Mouse (Mus musculus) forebrain, embryonic 16.5 days (tissue): ENCODE data around the gene Pigt. TPM values are rescaled to one million over a fixed set of nuclear protein-coding genes. Genes with fewer than 3 reads are reported as not detected.

Source experiments
- ATAC-seq: fragments of 200-750 bp; cut with Nextera tagmentation; 2 replicates; pipeline ENCODE4 v1.8.0; 2017; ENCODE audit warnings: mild to moderate bottlenecking, moderate library complexity
- H3K27ac ChIP-seq: fragments of 300-500 bp; sonication (generic); 2 replicates; pipeline ENCODE4 v1.5.1; 2014; ENCODE audit warnings: low read length, control low read depth
- H3K27me3 ChIP-seq: fragments of 300-500 bp; sonication (generic); replicated peaks from 2 replicates; pipeline ENCODE4 v1.6.1; 2014; ENCODE audit warnings: low read length; ENCODE audit not compliant: control insufficient read depth, insufficient read depth
- H3K36me3 ChIP-seq: fragments of 300-500 bp; sonication (generic); 2 replicates; pipeline ENCODE4 v1.6.1; 2014; ENCODE audit not compliant: control insufficient read depth, insufficient read depth
- H3K4me1 ChIP-seq: fragments of 300-500 bp; sonication (generic); replicated peaks from 2 replicates; pipeline ENCODE4 v1.6.1; 2014; ENCODE audit warnings: low read length; ENCODE audit not compliant: control insufficient read depth, insufficient read depth
- H3K4me2 ChIP-seq: fragments of 300-500 bp; sonication (generic); 2 replicates; pipeline ENCODE4 v1.6.1; 2014; ENCODE audit warnings: mild to moderate bottlenecking, low read length, control low read depth
- H3K4me3 ChIP-seq: fragments of 300-500 bp; sonication (generic); replicated peaks from 2 replicates; pipeline ENCODE4 v1.5.1; 2014; ENCODE audit warnings: mild to moderate bottlenecking, low read length, control low read depth
- H3K9ac ChIP-seq: fragments of 300-500 bp; sonication (generic); replicated peaks from 2 replicates; pipeline ENCODE4 v1.6.1; 2014; ENCODE audit warnings: low read depth, low read length, control low read depth
- H3K9me3 ChIP-seq: fragments of 300-500 bp; sonication (generic); 2 replicates; pipeline ENCODE4 v1.6.1; 2016; ENCODE audit warnings: low read length; ENCODE audit not compliant: control insufficient read depth
- WGBS: fragments of 180-500 bp; shearing (Covaris S2); extraction: QIAGEN DNeasy Blood & Tissue Kit; methylation state at CpG from one replicate; pipeline ENCODE4 v1.1.7; 2014; 5-methylcytosine and 5-hydroxymethylcytosine counted together
- polyA plus RNA-seq: library from polyadenylated mRNA; unstranded; fragments of >200 nt; fragmentation: Nextera tagmentation; extraction: Ambion mirVana; gene quantifications from 2 replicates; pipeline ENCODE4 v1.2.1, GENCODE M21; 2015

Gene Pigt
- polyA plus RNA-seq, 1 experiment from 2014 or later = 68.3 TPM

DNA sequence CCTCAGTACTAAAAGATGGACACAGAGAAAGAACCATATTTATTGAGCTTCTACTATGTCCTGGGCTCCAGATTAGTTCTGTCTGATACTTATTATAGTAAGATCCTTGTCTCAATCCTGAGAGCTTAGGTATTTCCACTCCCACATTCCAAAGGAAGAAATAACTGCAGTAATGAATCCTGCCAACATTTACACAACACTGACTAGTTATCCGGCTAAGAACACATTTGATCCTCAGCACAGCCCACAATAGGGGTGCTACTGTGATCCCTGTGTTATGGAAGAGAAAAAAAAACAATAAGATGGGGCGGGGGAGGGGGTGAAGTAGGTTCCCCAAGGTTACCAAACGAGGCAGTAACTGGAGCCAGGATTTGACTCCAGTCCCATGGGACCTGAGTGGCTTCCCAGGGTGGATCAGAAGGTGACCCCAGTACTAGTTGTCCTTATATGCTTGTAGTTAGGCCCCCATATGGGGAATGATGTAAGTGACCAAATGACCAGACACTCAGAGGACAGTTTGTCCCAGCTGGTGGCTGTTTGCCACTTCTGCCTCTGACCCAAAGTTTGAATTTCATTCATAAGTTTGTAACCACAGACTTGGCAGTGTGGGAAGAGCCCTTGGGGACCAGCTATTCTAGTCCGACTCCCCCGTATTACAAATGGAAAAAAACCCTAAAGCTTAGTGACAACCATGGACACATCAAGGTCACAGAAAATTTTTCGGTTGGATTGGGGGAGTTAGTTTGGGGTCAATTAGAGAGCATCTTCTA lies 41.7 kb upstream of the Pigt start:
- no peaks in the 10 kb centered on the region for H3K4me1 ChIP-seq
- H3K27ac ChIP-seq = no peak overlapping the region
- H3K4me2 ChIP-seq = no peak overlapping the region
- H3K27me3 ChIP-seq = no peaks in the 10 kb centered on the region
- no peak for ATAC-seq
- no peak overlapping the region for H3K9ac ChIP-seq
- no peaks in the 10 kb centered on the region for H3K9me3 ChIP-seq
- H3K36me3 ChIP-seq = no peaks in the 10 kb centered on the region
- no peak overlapping the region for H3K4me3 ChIP-seq
- WGBS = 75% methylated on average over 6 of the region's 6 CpGs

DNA sequence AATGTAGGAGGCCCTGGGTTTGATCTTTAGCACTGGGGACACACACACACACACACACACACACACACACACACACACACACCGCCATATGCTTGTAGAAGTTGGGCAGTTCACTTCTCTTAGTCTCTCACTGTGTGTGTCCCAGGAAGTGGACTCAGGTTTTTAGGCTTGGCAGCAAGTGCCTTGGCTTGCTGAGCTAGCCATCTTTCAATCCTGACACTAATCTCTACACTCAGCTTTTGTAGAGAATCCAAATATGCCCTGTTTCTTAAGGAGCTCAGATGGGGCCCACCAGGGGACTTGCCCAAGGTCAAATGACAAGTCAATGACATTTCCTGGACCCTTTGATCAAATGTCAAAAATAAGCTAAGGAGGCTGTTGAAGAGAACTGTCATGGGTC lies 40.9 kb upstream of the Pigt start:
- H3K4me2 ChIP-seq = no peak overlapping the region
- H3K27me3 ChIP-seq = no peaks in the 10 kb centered on the region
- no peak overlapping the region for H3K9ac ChIP-seq

DNA sequence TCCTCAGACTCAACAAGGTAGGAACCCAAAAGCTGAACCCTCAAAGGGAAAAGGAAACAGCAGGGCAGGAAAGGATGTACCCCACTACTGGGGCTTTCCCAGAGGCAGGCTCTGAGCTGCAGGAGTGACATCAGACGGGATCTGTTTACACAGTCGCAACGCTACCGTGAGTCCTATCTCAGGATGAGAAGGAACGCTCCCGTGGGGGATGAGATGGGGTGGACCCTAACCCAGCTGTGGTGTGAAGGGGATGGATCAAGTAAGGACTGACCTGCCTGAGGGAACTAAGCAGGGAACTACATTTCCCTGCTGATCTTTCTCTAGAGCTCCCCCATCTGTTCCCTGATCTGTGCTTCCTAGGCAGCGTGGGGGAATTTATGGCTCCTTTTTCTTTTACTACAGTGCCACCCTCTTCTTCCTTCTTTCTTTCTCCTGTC lies 40.4 kb upstream of the Pigt start, which contains the start of gene Sys1:
Gene Sys1, plus strand, starts transcription at position 101 of the 437 bp plus-strand sequence.
- Histone ChIP-seq H3K4me2 (peak within 1 kb of the TSS; percentile 23; the same call in 1 of the 2 replicates), H3K4me3 (no peak within 1 kb of the TSS), H3K27ac (no peak within 1 kb of the TSS), H3K27me3 (no peaks in the 10 kb centered on the region), H3K4me1 (peaks cover 4% of the 10 kb centered on the region), H3K9ac (no peak within 1 kb of the TSS; the same call in 1 of the 2 replicates), H3K9me3 (no peaks in the 10 kb centered on the region), H3K36me3 (no peaks in the 10 kb centered on the region)
- WGBS = under 1% methylated on average over 7 of the region's 7 CpGs
- no peak for ATAC-seq

More for the DNA sequence above, 40.9 kb upstream of the Pigt start:
- Histone ChIP-seq H3K4me1 (no peaks in the 10 kb centered on the region; the same call in 1 of the 2 replicates), H3K36me3 (no peaks in the 10 kb centered on the region), H3K9me3 (no peaks in the 10 kb centered on the region), H3K4me3 (no peak overlapping the region), H3K27ac (no peak overlapping the region)
- no peak for ATAC-seq
- 86% methylated on average over 1 of the region's 1 CpGs for WGBS

DNA sequence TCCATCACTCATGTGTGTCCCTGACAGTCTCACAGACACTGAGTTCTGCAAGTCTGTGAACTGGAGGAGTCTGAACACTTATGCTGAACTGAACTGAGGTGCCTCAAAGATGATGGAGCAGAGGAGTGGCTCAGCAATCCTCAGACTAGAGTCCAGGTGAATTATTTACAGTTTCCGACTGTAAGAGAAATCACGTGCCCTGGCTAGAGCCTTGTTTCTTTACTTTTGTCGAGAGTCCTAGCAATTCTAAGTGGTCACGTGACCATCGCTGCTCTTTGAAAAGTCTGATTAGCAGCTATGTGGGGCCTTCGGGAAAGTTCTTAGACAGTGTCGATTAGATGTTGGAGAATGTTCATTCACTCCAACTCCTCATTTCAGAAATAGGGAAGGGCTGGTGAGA lies 39.4 kb upstream of the Pigt start:
- Histone ChIP-seq H3K4me1 (peaks cover 13% of the 10 kb centered on the region), H3K9me3 (no peaks in the 10 kb centered on the region), H3K27ac (no peak overlapping the region), H3K4me3 (no peak overlapping the region), H3K4me2 (no peak overlapping the region), H3K27me3 (no peaks in the 10 kb centered on the region), H3K36me3 (no peaks in the 10 kb centered on the region), H3K9ac (no peak overlapping the region)
- 61% methylated on average over 7 of the region's 7 CpGs for WGBS
- no peak for ATAC-seq

DNA sequence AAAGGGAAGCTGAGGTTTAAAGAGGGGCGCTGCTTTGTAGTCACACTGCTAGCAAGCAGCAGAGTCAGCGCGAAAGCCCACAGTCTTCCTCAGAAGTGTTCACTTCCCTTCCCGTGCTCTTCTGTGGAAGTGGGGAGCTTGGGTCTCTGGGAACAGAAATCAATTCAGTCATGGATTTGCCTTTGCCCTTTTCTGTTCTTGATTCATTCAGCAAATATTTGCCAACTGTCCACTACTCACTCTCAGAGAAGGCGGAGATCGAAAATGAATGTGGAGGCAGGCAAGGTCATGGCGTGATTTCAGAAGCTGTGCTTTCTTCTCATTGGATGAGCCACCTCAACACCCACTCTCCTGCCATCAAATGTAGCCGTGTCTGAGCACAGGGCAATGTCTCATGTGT lies 38.8 kb upstream of the Pigt start:
- Histone ChIP-seq H3K9me3 (no peaks in the 10 kb centered on the region), H3K4me2 (no peak overlapping the region), H3K4me1 (peaks cover 13% of the 10 kb centered on the region), H3K27ac (no peak overlapping the region), H3K4me3 (no peak overlapping the region), H3K9ac (no peak overlapping the region), H3K36me3 (no peaks in the 10 kb centered on the region), H3K27me3 (no peaks in the 10 kb centered on the region)
- 89% methylated on average over 8 of the region's 8 CpGs for WGBS
- no peak for ATAC-seq

DNA sequence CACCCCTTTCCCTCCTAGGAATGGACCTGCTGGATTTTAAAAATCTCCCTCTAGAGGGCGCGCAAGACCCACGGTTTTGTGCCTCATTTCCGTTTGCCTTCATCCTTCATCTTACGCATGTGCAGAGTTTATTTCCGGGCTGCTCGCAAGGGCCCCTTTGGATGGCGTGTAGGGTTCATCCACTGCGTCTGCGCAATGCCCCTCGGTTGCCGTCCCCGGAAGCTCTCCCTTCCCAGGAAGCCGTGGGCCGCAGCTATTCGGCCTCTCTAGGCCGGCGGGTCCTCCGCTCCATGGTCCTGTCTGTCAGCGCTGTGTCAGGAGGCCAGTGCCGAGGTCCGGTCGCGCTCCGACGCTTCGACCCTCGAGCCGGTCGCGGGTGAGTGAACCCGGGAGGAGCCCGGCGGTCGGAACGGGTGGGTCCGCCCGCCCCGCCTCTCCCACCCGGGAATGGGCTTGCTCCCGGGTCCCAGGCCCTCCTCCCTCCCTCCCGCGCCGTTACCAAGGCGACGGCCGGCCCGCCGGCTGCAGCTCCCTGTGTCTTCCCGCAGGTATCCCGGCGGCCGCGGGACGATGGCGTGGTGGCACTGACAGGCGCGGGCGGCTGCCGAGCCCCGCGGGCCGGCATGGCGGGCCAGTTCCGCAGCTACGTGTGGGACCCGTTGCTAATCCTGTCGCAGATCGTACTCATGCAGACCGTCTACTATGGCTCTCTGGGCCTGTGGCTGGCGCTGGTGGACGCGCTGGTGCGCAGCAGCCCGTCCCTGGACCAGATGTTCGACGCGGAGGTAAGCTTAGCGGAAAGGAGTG lies 36.4 kb upstream of the Pigt start, which contains the start of gene Gm20458:
Gene Gm20458, plus strand, starts transcription at position 223 of the 807 bp plus-strand sequence.
- no peaks in the 10 kb centered on the region for H3K27me3 ChIP-seq
- peak; percentile 99 for ATAC-seq
- H3K4me1 ChIP-seq = peaks cover 13% of the 10 kb centered on the region
- H3K27ac ChIP-seq = peak within 1 kb of the TSS; percentile 80
- no peaks in the 10 kb centered on the region for H3K9me3 ChIP-seq
- H3K4me2 ChIP-seq = peak within 1 kb of the TSS; percentile 85
- peaks cover 10% of the 10 kb centered on the region; the same call in 1 of the 2 replicates for H3K36me3 ChIP-seq
- peak within 1 kb of the TSS; percentile 76 for H3K4me3 ChIP-seq
- H3K9ac ChIP-seq = peak within 1 kb of the TSS; percentile 79
- under 1% methylated on average over 73 of the region's 79 CpGs for WGBS

DNA sequence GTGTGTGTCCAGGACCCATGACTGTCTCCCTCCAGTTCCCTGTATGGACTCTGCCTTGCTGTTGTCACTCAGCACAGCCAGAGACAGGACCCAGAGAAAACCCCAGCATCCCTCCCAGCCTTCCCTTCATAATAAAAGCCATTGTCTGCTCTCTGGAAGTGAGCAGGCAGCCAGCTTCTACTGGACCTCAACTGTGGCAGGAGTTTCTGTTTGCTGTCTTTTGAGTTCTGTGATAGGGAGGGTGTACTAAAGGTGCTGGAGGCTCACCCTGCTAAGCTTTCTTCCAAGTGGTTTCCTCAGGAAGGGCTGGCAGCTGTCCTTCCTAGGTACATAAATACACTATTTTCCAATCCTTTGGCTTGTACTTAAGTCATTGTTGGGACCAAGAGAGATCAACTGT lies 32.2 kb upstream of the Pigt start:
- Histone ChIP-seq H3K9ac (no peak overlapping the region), H3K27ac (no peak overlapping the region), H3K4me3 (no peak overlapping the region), H3K4me1 (peaks cover 13% of the 10 kb centered on the region), H3K4me2 (no peak overlapping the region), H3K36me3 (peaks cover 10% of the 10 kb centered on the region), H3K27me3 (no peaks in the 10 kb centered on the region), H3K9me3 (no peaks in the 10 kb centered on the region)
- no peak for ATAC-seq

DNA sequence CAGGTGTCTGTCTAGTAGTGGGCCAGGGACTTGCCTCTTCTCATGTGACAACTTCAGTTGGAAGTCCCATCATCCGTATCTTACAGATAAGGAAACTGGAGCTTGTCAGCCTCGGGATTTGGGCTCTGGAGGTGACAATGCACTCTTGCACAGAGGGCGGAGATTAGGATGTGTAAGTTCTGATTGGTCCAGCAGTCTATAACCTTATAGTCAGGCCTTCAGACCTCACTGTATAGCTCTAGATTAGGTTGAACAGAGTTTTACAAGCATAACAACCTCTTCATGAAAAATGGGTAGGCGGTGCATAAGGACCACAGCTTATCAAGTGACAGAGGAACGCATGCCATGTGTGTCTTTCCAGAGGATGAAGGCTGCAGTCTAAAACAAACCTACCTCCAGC lies 30.5 kb upstream of the Pigt start:
- H3K27ac ChIP-seq = no peak overlapping the region
- 82% methylated on average over 5 of the region's 5 CpGs for WGBS

DNA sequence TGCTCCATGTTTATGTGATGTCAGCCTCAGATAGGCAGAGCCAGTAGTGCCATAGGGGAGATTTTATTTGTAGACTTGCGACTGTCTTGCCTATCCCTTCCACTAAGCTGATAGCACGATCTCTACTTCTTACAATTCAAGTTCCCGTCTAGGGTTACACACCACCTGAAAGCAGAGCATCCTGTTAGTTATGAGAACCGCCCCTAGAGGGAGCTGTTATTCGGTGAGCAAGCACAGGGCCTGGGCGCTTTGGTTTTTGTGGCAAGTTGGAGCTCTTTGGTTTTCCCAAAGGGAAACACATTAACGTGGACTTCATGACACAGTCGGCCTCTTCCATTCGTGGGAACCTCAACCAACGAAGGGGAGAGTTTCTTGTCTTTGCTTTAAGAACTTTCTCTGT lies 27.1 kb upstream of the Pigt start:
- no peak overlapping the region for H3K4me3 ChIP-seq
- peaks cover 7% of the 10 kb centered on the region for H3K36me3 ChIP-seq
- no peaks in the 10 kb centered on the region for H3K27me3 ChIP-seq
- ATAC-seq = no peak
- no peak overlapping the region for H3K4me2 ChIP-seq
- no peak overlapping the region for H3K9ac ChIP-seq
- no peaks in the 10 kb centered on the region for H3K4me1 ChIP-seq
- 32% methylated on average over 10 of the region's 10 CpGs for WGBS
- H3K27ac ChIP-seq = no peak overlapping the region
- H3K9me3 ChIP-seq = no peaks in the 10 kb centered on the region

More for the DNA sequence above, 30.5 kb upstream of the Pigt start:
- no peak for ATAC-seq
- Histone ChIP-seq H3K9me3 (no peaks in the 10 kb centered on the region), H3K27me3 (no peaks in the 10 kb centered on the region), H3K4me2 (no peak overlapping the region), H3K9ac (no peak overlapping the region), H3K4me1 (peaks cover 10% of the 10 kb centered on the region), H3K4me3 (no peak overlapping the region), H3K36me3 (peaks cover 10% of the 10 kb centered on the region)
